Mouse (Mus musculus) erythroblast, embryonic 14.5 days (primary cell): ENCODE measurements around the gene Wfdc1. TPM values are rescaled to one million over a fixed set of nuclear protein-coding genes. Genes with fewer than 3 reads are reported as not detected.

Source experiments
- H3K27me3 ChIP-seq: 2 replicates; pipeline ENCODE4 v1.6.1; 2012; ENCODE audit warnings: inconsistent platforms; ENCODE audit not compliant: control insufficient read depth
- H3K36me3 ChIP-seq: 2 replicates; pipeline ENCODE4 v1.6.1; 2012; ENCODE audit warnings: mild to moderate bottlenecking, inconsistent platforms; ENCODE audit not compliant: control insufficient read depth
- H3K4me1 ChIP-seq: 2 replicates; pipeline ENCODE4 v1.6.1; 2012; ENCODE audit warnings: inconsistent platforms; ENCODE audit not compliant: control insufficient read depth
- H3K4me3 ChIP-seq: replicated peaks from 2 replicates; pipeline ENCODE3; 2012; ENCODE audit warnings: moderate library complexity, mild to moderate bottlenecking, inconsistent platforms
- H3K9me3 ChIP-seq: 2 replicates; pipeline ENCODE4 v1.6.1; 2012; ENCODE audit warnings: low read length, inconsistent platforms, mixed read lengths; ENCODE audit not compliant: control insufficient read depth
- GATA1 ChIP-seq: IDR thresholded peaks from 2 replicates; pipeline ENCODE4 v1.6.1; 2012; ENCODE audit warnings: low read length, inconsistent platforms, mixed read lengths
- TAL1 ChIP-seq: IDR thresholded peaks from 3 replicates; pipeline ENCODE4 v1.6.1; 2012; ENCODE audit warnings: low read length, inconsistent platforms, mixed read lengths
- polyA plus RNA-seq: library from polyadenylated mRNA; stranded (reverse); fragments of >175 nt; gene quantifications from 2 replicates; pipeline ENCODE4 v1.2.3, GENCODE M21; 2012

Gene Wfdc1
- polyA plus RNA-seq, 1 experiment = not detected

DNA sequence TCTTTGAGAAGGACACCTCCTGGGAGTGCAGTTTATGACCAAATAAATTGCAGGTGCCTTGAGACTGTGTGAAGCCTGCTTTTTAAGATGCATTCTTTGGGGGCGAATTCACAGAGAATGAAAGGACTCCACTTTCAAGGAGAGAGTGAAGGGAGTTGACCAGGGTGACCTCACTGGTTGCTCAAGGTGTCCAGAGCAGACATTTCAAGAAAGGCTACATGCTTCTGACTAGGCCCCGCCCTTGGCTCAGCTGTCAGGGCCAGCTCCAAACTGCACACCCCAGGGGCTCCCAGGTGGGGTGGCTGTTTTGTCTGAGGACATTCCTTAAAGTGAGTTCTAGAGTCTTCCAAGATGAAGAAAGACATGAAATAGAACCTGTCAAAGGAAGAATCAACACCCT is 31.0 kb downstream of the Wfdc1 start:
- no peak overlapping the region for H3K4me3 ChIP-seq
- TF ChIP-seq GATA1 (no peak), TAL1 (no peak)
- no peaks in the 10 kb centered on the region for H3K36me3 ChIP-seq
- peaks cover 40% of the 10 kb centered on the region for H3K27me3 ChIP-seq
- no peaks in the 10 kb centered on the region for H3K9me3 ChIP-seq
- no peaks in the 10 kb centered on the region for H3K4me1 ChIP-seq

DNA sequence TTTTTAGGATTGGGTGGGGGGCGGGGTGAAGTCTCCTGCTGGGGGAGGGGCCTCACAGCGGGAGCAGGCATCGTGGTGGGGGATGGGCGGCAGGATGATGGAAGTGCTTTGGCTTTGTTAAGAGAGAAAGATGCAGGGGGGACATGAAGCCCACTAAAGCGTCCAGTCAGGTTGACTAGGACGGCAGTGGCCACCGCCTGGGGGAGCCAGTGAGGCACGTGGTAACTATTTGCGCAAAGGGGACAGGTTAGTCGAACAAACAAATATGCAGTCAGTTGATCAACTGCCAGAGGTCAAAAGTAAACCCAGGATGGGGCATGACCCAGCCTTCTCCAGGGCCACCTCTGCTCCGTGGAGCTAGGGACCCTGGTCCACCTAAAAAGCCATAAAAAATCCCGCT is 32.8 kb downstream of the Wfdc1 start:
- no peak for TF ChIP-seq TAL1
- no peak for TF ChIP-seq GATA1
- Histone ChIP-seq H3K4me3 (no peak overlapping the region), H3K27me3 (peaks cover 42% of the 10 kb centered on the region), H3K36me3 (no peaks in the 10 kb centered on the region), H3K4me1 (no peaks in the 10 kb centered on the region), H3K9me3 (no peaks in the 10 kb centered on the region)

DNA sequence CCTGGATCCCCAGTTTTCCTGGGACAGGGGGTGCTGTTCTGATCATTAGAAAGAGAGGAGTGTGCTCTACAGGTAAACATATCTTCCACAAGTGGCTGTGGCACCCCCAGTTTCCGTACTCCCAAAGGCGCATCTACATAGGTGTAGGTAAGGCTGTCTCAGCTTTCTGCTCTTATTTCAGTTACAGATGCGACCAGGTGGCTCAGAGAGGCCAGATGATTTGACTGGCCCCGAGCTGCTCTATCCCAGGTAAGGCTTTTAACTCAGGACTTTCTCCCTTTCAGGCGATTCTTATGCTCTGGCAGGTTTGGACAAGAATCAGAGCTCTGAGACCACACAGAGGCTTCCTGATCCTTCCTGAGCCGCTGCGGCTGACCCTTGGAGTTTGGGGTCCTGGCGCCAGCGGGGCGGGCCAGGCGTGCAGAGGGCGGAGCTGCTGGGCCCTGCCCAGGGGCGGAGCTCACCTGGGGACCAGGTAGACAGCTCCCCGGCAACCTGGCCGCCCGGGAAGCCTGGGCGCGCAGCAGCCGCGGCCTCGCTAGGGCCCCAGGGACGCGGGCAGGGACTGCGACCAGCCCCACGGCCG is 33.5 kb downstream of the Wfdc1 start, which contains the start of gene Atp2c2:
Gene Atp2c2, plus strand, starts transcription at position 461 of the 586 bp plus-strand sequence.
- H3K4me3 ChIP-seq = no peak within 1 kb of the TSS
- no peak for TF ChIP-seq GATA1
- TF ChIP-seq TAL1 = no peak
- H3K9me3 ChIP-seq = no peaks in the 10 kb centered on the region
- H3K36me3 ChIP-seq = no peaks in the 10 kb centered on the region
- peaks cover 42% of the 10 kb centered on the region for H3K27me3 ChIP-seq
- no peaks in the 10 kb centered on the region for H3K4me1 ChIP-seq

DNA sequence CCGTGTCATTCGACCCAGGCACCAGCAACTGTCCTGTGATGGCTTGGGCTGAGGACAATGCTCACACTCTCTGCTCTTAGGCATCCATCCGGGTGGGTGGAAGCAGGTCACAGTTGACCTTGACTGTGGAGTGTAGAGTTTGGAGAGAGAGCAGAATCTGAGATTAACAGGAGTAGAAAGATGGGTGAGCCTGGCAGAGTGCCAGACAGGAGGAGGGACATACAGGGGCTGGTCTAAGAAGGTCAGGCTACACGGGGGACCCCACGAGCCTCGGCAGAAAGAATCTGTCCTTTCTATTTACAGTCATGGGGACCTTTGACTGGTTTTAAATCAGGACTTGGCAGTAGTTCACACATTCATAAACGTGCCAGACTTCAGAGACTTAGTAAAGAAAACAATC is 36.8 kb downstream of the Wfdc1 start:
- H3K27me3 ChIP-seq = peaks cover 42% of the 10 kb centered on the region

DNA sequence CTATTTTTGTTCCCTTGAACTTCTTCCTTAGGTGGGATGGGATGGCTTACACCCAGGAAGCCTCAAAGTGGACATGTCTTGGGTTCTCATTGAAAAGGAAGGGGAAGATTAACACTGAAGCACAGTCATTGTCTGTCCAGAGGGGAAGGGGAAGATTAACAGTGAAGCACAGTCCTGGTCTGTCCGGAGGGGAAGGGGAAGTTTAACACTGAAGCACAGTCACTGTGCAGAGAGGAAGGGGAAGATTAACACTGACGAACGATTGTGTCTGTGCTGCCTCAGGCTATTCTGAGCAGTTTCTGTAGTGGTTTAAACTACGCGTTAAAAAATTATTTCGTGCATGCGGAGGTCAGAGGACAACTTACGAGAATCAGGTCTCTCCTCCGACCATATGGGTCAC is 41.0 kb downstream of the Wfdc1 start:
- H3K36me3 ChIP-seq = no peaks in the 10 kb centered on the region
- no peaks in the 10 kb centered on the region for H3K4me1 ChIP-seq
- peaks cover 2% of the 10 kb centered on the region; the same call in 1 of the 2 replicates for H3K27me3 ChIP-seq
- H3K4me3 ChIP-seq = no peak overlapping the region
- no peaks in the 10 kb centered on the region for H3K9me3 ChIP-seq
- TF ChIP-seq TAL1 (no peak), GATA1 (no peak)

More for the DNA sequence above, 36.8 kb downstream of the Wfdc1 start:
- no peaks in the 10 kb centered on the region for H3K9me3 ChIP-seq
- TF ChIP-seq TAL1 (no peak), GATA1 (no peak)
- H3K36me3 ChIP-seq = no peaks in the 10 kb centered on the region
- no peak overlapping the region for H3K4me3 ChIP-seq
- no peaks in the 10 kb centered on the region for H3K4me1 ChIP-seq

DNA sequence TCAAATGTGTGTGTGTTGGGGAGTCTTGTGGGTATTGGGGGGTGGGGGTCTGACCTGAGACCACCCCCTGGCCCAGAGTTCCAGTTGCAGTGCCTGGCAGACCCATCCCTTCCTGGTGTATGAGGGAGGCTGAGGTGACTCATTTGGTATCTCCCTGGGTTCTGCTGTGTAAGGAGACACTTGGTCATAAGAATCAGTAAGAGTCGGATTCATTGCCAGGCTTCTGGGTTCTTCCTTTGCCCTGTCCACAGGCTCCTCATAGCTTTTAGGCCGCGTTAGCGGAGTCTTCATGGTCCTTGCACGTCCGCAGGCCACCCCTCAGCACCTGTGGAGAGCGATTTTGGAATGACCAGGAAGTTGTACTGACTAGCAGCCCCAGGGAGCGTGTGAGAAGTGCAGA is 42.3 kb downstream of the Wfdc1 start:
- no peak for TF ChIP-seq GATA1
- TF ChIP-seq TAL1 = no peak
- Histone ChIP-seq H3K4me1 (no peaks in the 10 kb centered on the region), H3K27me3 (no peaks in the 10 kb centered on the region), H3K36me3 (no peaks in the 10 kb centered on the region), H3K9me3 (no peaks in the 10 kb centered on the region), H3K4me3 (no peak overlapping the region)

DNA sequence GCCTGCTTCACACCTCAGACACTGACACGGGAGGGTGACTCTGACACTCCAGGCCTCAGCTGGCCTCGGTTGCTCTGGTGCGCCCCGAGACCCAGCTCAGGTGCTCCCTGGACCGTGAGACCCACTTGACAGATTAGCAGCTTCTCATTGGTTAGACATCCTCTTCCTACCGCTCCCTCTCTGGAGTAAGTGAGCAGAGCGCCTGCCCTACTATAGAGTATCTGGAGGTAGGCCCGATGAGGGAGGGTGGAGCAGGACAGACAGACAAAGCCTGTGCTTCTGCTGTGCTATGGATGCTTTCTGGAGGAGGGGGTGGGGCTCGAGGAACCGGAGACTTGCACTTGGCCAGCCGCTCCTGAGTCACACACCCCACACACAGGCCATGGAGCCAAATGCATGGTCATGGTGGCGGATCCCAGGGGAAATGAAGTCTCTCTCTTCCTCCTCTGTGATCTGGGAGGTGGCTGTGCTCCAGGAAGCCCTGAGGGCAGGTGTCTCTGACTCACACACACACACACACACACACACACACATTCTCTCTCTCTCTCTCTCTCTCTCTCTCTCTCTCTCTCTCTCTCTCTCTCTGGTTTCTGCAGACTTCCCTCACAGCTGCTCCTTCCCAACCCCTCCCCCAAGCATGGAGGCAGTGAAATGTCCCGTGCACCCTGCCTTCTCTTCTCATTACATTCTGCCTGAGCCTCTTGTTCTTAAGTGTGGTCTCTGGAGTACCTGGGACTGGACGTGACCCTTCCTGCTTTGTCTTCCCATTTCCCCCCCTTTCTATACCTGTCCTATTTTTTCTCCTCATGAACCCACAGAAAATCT is 42.9 kb downstream of the Wfdc1 start:
- no peaks in the 10 kb centered on the region for H3K4me1 ChIP-seq
- TF ChIP-seq TAL1 (no peak), GATA1 (no peak)
- no peak overlapping the region for H3K4me3 ChIP-seq
- no peaks in the 10 kb centered on the region for H3K27me3 ChIP-seq
- no peaks in the 10 kb centered on the region for H3K36me3 ChIP-seq
- no peaks in the 10 kb centered on the region for H3K9me3 ChIP-seq

DNA sequence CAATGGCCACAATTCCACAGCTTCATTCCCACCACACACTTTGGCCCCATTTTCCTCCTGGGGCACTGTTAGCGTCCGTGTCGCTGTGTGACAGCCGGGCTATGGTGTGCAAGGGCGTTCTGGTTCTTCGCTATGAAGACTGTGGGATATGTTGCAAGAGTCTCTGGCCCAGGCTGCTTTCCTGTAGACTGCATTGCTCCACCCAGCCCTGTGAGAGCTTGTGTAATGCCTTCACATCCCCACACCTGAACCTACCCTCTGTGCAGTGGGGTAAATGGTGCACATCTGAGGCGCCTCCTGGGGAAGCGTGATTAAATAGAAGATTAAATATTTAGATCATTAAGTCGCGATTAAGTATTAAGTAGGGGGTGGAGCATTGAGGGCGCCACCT is 43.5 kb downstream of the Wfdc1 start:
- no peaks in the 10 kb centered on the region for H3K9me3 ChIP-seq
- TF ChIP-seq TAL1 = no peak
- TF ChIP-seq GATA1 = no peak
- no peaks in the 10 kb centered on the region for H3K36me3 ChIP-seq
- no peak overlapping the region for H3K4me3 ChIP-seq
- H3K4me1 ChIP-seq = no peaks in the 10 kb centered on the region
- H3K27me3 ChIP-seq = no peaks in the 10 kb centered on the region

DNA sequence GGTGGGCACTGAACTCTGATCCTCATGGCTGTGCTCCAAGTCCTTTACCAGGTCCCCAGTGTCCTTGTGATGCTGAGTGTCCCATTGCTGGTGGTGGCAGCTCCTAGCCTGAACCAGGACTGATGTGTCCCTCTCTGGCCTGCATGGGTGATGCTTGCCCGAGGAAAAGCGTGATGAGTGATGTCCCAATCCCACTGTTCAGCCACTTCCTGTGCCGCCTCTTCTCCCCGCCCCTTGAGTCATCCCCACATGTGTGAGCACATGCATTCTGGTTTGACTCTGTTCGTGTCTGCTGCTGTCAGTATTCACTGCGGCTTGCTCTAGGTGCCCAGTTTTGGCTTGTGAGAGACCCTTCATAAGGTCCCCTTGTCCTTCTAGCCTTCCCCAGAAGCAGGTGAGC is 46.1 kb downstream of the Wfdc1 start:
- H3K4me3 ChIP-seq = no peak overlapping the region
- TF ChIP-seq TAL1 (no peak), GATA1 (no peak)
- peaks cover 6% of the 10 kb centered on the region for H3K27me3 ChIP-seq
- H3K36me3 ChIP-seq = no peaks in the 10 kb centered on the region
- H3K9me3 ChIP-seq = no peaks in the 10 kb centered on the region
- H3K4me1 ChIP-seq = no peaks in the 10 kb centered on the region

DNA sequence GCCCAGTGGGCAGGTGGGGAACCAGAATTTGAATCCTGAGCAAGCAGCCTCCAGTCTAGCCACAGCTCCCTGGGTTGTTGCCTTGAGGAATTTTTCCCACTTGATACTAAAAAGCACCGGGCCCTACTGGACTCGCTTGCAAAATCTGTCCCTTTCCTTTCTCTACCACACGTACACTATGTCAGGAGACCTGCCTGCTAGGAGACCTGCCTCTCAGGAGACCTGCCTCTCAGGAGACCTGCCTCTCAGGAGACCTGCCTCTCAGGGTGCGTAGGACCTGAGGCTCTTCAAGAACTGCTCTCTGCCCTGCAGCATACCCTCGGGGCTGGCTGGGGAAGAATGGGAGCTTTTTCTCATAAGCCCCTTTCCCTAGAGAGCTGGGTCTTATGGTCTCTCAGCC is 47.3 kb downstream of the Wfdc1 start:
- Histone ChIP-seq H3K4me1 (no peaks in the 10 kb centered on the region), H3K9me3 (no peaks in the 10 kb centered on the region), H3K36me3 (no peaks in the 10 kb centered on the region), H3K27me3 (peaks cover 6% of the 10 kb centered on the region), H3K4me3 (no peak overlapping the region)
- TF ChIP-seq TAL1 (no peak), GATA1 (no peak)
